Mouse (Mus musculus): ENCODE measurements around the gene Adtrp. TPM values are rescaled to one million over a fixed set of nuclear protein-coding genes. Genes with fewer than 3 reads are reported as not detected.
A peak's percentile ranks its signal among the peaks of the same experiment; 100 is the strongest.

Gene Adtrp
- polyA plus RNA-seq, 1 experiment from 2014 or later, result 3.0 TPM

GRCm38 (mm10) chr13:41846516-41846915, 968 bp downstream of the Adtrp start:
- Histone ChIP-seq H3K9ac (ENCODE audit: low read depth, low read length) (no peak overlapping the region), H3K9me3 (replicated peaks; ENCODE audit: control insufficient read depth, low read length) (no peaks in the 10 kb centered on the region), H3K27ac (ENCODE audit: low read length) (no peak overlapping the region), H3K4me2 (ENCODE audit: low read depth, low read length) (no peak overlapping the region), H3K36me3 (ENCODE audit: control insufficient read depth, insufficient read depth) (no peaks in the 10 kb centered on the region), H3K27me3 (ENCODE audit: control insufficient read depth, insufficient read depth, low read depth, low read length) (no peaks in the 10 kb centered on the region), H3K4me1 (ENCODE audit: control insufficient read depth, low read depth, low read length) (no peaks in the 10 kb centered on the region), H3K4me3 (ENCODE audit: low read depth, low read length) (no peak overlapping the region)
- no peak for ATAC-seq (ENCODE audit: low read depth)
- 58% methylated on average over 5 of the region's 5 CpGs for WGBS (ENCODE audit: insufficient replicate concordance)

DNA sequence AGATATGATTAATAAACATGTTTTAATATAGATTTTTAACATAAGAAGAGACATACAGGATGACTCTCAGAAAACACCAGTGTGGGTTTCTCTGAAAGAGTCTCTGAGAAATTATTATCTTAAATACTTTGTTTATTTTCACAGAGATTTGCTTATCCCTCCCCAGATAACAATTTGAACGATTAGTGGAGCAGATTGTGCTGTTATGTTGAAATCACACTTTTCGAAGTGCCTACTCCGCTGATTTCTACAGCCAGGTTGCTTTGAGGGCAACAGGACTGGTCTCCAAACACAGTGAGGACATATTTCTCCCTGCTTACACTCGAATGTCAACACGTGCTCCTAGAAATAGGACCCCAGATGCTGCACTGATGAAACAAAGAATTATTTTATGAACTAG, 2.5 kb downstream of the Adtrp start:
- Histone ChIP-seq H3K9ac (ENCODE audit: low read depth, low read length) (no peak overlapping the region), H3K4me1 (ENCODE audit: control insufficient read depth, low read depth, low read length) (no peaks in the 10 kb centered on the region), H3K27me3 (ENCODE audit: control insufficient read depth, insufficient read depth, low read depth, low read length) (no peaks in the 10 kb centered on the region), H3K9me3 (replicated peaks; ENCODE audit: control insufficient read depth, low read length) (no peaks in the 10 kb centered on the region), H3K4me3 (ENCODE audit: low read depth, low read length) (no peak overlapping the region), H3K4me2 (ENCODE audit: low read depth, low read length) (no peak overlapping the region), H3K36me3 (ENCODE audit: control insufficient read depth, insufficient read depth) (no peaks in the 10 kb centered on the region), H3K27ac (ENCODE audit: low read length) (no peak overlapping the region)
- ATAC-seq (ENCODE audit: low read depth), result no peak
- 58% methylated on average over 5 of the region's 5 CpGs for WGBS (ENCODE audit: insufficient replicate concordance)

GRCm38 (mm10) chr13:41844071-41844470, 3.4 kb downstream of the Adtrp start:
- Histone ChIP-seq H3K4me1 (ENCODE audit: control insufficient read depth, low read depth, low read length) (no peaks in the 10 kb centered on the region), H3K27ac (ENCODE audit: low read length) (no peak overlapping the region), H3K9me3 (replicated peaks; ENCODE audit: control insufficient read depth, low read length) (no peaks in the 10 kb centered on the region), H3K36me3 (ENCODE audit: control insufficient read depth, insufficient read depth) (no peaks in the 10 kb centered on the region), H3K27me3 (ENCODE audit: control insufficient read depth, insufficient read depth, low read depth, low read length) (no peaks in the 10 kb centered on the region), H3K9ac (ENCODE audit: low read depth, low read length) (no peak overlapping the region), H3K4me3 (ENCODE audit: low read depth, low read length) (no peak overlapping the region), H3K4me2 (ENCODE audit: low read depth, low read length) (no peak overlapping the region)
- ATAC-seq (ENCODE audit: low read depth), result no peak
- WGBS (ENCODE audit: insufficient replicate concordance), result 57% methylated on average over 4 of the region's 4 CpGs

DNA sequence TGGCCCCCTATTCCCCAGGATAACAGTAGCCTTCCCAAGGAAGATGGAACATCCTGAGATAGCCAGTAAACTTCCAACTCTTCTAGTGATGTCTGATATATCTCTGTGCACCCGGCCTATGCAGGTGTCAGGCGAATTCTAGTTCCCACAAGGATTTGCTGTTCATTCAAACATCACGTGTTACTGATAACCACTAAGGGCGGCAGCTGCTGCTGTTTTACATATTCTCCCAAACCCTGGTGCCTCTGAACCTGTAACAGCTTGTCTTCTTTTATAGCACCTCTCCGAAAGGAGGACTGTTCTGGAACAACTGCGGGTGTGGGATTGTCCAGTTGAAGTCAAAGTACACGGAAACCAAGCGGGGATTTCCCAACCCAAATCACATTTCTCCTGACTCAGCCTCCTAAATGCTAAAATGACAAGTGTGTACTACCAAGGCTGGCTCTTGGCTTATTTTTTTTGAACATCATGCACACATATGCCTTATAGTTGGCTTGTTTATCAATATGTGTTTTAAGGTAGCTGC, 13.8 kb downstream of the Adtrp start:
- H3K36me3 ChIP-seq (ENCODE audit: control insufficient read depth, insufficient read depth), result no peaks in the 10 kb centered on the region
- H3K27ac ChIP-seq (ENCODE audit: low read length), result no peak overlapping the region
- no peaks in the 10 kb centered on the region for H3K27me3 ChIP-seq (ENCODE audit: control insufficient read depth, insufficient read depth, low read depth, low read length)
- H3K9ac ChIP-seq (ENCODE audit: low read depth, low read length), result no peak overlapping the region
- H3K4me1 ChIP-seq (ENCODE audit: control insufficient read depth, low read depth, low read length), result no peaks in the 10 kb centered on the region; the same call in 1 of the 2 replicates
- 74% methylated on average over 8 of the region's 8 CpGs for WGBS (ENCODE audit: insufficient replicate concordance)
- no peak overlapping the region for H3K4me2 ChIP-seq (ENCODE audit: low read depth, low read length)
- H3K4me3 ChIP-seq (ENCODE audit: low read depth, low read length), result no peak overlapping the region
- no peak for ATAC-seq (ENCODE audit: low read depth)
- no peaks in the 10 kb centered on the region for H3K9me3 ChIP-seq (replicated peaks; ENCODE audit: control insufficient read depth, low read length)

DNA sequence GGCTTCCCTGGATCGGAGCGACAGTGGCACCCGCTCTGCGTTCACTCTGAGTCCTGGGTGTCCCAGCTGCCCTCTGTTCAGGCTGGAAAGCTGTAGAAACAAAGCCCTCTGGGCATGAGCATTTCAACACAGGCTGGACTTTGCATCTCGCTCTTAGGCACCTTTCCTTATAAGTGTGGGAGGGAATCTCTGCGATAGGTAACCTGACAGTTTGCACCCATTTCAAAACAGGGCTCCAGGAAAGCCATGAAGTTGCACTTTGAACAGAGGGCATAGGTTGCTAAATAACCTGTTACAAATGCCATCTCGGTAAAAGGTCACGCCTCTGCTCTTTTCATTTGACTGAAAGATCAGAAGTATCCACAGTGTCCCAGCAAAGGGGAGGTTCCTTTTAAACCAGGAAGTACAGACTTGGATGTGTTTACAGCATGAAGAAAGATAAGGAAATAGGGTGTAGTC, 19.2 kb downstream of the Adtrp start:
- no peak overlapping the region for H3K9ac ChIP-seq (ENCODE audit: low read depth, low read length)
- peak; percentile 72 for ATAC-seq (ENCODE audit: low read depth)
- H3K4me2 ChIP-seq (ENCODE audit: low read depth, low read length), result no peak overlapping the region
- H3K4me3 ChIP-seq (ENCODE audit: low read depth, low read length), result no peak overlapping the region
- no peaks in the 10 kb centered on the region for H3K27me3 ChIP-seq (ENCODE audit: control insufficient read depth, insufficient read depth, low read depth, low read length)
- no peaks in the 10 kb centered on the region for H3K36me3 ChIP-seq (ENCODE audit: control insufficient read depth, insufficient read depth)
- no peak overlapping the region for H3K27ac ChIP-seq (ENCODE audit: low read length)
- WGBS (ENCODE audit: insufficient replicate concordance), result 71% methylated on average over 8 of the region's 8 CpGs
- no peaks in the 10 kb centered on the region; the same call in 1 of the 2 replicates for H3K4me1 ChIP-seq (ENCODE audit: control insufficient read depth, low read depth, low read length)
- no peaks in the 10 kb centered on the region for H3K9me3 ChIP-seq (replicated peaks; ENCODE audit: control insufficient read depth, low read length)

GRCm38 (mm10) chr13:41827581-41827980, 19.9 kb downstream of the Adtrp start:
- H3K9ac ChIP-seq (ENCODE audit: low read depth, low read length), result no peak overlapping the region
- no peak overlapping the region for H3K27ac ChIP-seq (ENCODE audit: low read length)
- H3K27me3 ChIP-seq (ENCODE audit: control insufficient read depth, insufficient read depth, low read depth, low read length), result no peaks in the 10 kb centered on the region
- no peak overlapping the region for H3K4me2 ChIP-seq (ENCODE audit: low read depth, low read length)
- no peaks in the 10 kb centered on the region for H3K9me3 ChIP-seq (replicated peaks; ENCODE audit: control insufficient read depth, low read length)
- no peaks in the 10 kb centered on the region; the same call in 1 of the 2 replicates for H3K4me1 ChIP-seq (ENCODE audit: control insufficient read depth, low read depth, low read length)
- H3K4me3 ChIP-seq (ENCODE audit: low read depth, low read length), result no peak overlapping the region
- 68% methylated on average over 5 of the region's 5 CpGs for WGBS (ENCODE audit: insufficient replicate concordance)
- ATAC-seq (ENCODE audit: low read depth), result no peak
- no peaks in the 10 kb centered on the region for H3K36me3 ChIP-seq (ENCODE audit: control insufficient read depth, insufficient read depth)

GRCm38 (mm10) chr13:41825379-41825966, 22.0 kb downstream of the Adtrp start:
- no peak overlapping the region for H3K4me2 ChIP-seq (ENCODE audit: low read depth, low read length)
- WGBS (ENCODE audit: insufficient replicate concordance), result 24% methylated on average over 11 of the region's 11 CpGs

DNA sequence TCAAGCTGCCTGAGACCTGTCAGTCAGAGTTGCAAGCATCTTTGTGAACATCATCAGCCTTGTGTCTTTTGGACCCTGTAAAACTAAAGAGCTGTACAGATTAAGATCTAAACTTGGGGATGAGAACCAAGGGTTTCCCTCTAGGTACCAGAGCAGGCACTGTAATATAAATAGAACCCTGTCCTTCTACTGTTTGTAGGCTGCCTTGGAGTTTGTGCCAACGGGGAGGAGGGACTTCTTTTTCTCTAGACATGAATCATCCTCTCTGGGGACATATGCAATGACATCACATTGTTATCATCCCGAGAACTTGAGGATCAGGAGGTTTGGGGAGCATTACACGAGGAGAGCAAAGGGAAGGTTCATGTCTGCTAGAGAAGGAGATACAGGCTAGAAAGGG, 24.4 kb downstream of the Adtrp start:
- Histone ChIP-seq H3K27me3 (ENCODE audit: control insufficient read depth, insufficient read depth, low read depth, low read length) (no peaks in the 10 kb centered on the region), H3K4me3 (ENCODE audit: low read depth, low read length) (no peak overlapping the region), H3K27ac (ENCODE audit: low read length) (no peak overlapping the region), H3K4me2 (ENCODE audit: low read depth, low read length) (no peak overlapping the region), H3K4me1 (ENCODE audit: control insufficient read depth, low read depth, low read length) (no peaks in the 10 kb centered on the region), H3K9me3 (replicated peaks; ENCODE audit: control insufficient read depth, low read length) (no peaks in the 10 kb centered on the region), H3K9ac (ENCODE audit: low read depth, low read length) (no peak overlapping the region), H3K36me3 (ENCODE audit: control insufficient read depth, insufficient read depth) (no peaks in the 10 kb centered on the region)
- 45% methylated on average over 3 of the region's 3 CpGs for WGBS (ENCODE audit: insufficient replicate concordance)
- ATAC-seq (ENCODE audit: low read depth), result no peak

More at GRCm38 (mm10) chr13:41825379-41825966, 22.0 kb downstream of the Adtrp start:
- H3K27me3 ChIP-seq (ENCODE audit: control insufficient read depth, insufficient read depth, low read depth, low read length), result no peaks in the 10 kb centered on the region
- no peak overlapping the region for H3K4me3 ChIP-seq (ENCODE audit: low read depth, low read length)
- ATAC-seq (ENCODE audit: low read depth), result no peak
- H3K4me1 ChIP-seq (ENCODE audit: control insufficient read depth, low read depth, low read length), result no peaks in the 10 kb centered on the region; the same call in 1 of the 2 replicates
- H3K36me3 ChIP-seq (ENCODE audit: control insufficient read depth, insufficient read depth), result no peaks in the 10 kb centered on the region
- no peak overlapping the region for H3K9ac ChIP-seq (ENCODE audit: low read depth, low read length)
- no peak overlapping the region for H3K27ac ChIP-seq (ENCODE audit: low read length)
- no peaks in the 10 kb centered on the region for H3K9me3 ChIP-seq (replicated peaks; ENCODE audit: control insufficient read depth, low read length)

DNA sequence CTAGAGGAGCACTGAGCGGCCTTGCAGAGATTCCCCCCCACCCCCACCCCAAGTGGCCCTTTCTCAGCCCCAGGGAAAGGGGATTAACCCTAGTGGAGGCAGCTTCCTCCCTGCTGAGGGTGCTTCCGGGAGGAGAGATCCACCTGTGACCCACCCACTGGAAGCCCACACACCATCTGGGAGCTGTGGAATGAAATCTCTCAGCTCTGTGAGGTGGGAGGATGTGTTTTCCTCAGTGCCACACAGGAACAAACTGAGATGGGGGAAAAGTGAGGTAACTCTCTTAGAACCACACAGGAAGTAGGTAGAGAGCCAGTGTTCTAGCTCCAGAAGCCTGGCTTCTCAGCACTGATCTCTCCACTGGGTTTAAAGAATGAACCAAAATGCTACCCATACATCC, 24.9 kb downstream of the Adtrp start:
- H3K9ac ChIP-seq (ENCODE audit: low read depth, low read length), result no peak overlapping the region
- no peak for ATAC-seq (ENCODE audit: low read depth)
- no peaks in the 10 kb centered on the region for H3K36me3 ChIP-seq (ENCODE audit: control insufficient read depth, insufficient read depth)
- H3K9me3 ChIP-seq (replicated peaks; ENCODE audit: control insufficient read depth, low read length), result no peaks in the 10 kb centered on the region
- no peak overlapping the region for H3K27ac ChIP-seq (ENCODE audit: low read length)
- no peaks in the 10 kb centered on the region for H3K4me1 ChIP-seq (ENCODE audit: control insufficient read depth, low read depth, low read length)
- H3K4me3 ChIP-seq (ENCODE audit: low read depth, low read length), result no peak overlapping the region
- H3K27me3 ChIP-seq (ENCODE audit: control insufficient read depth, insufficient read depth, low read depth, low read length), result no peaks in the 10 kb centered on the region
- no peak overlapping the region for H3K4me2 ChIP-seq (ENCODE audit: low read depth, low read length)
- 45% methylated on average over 2 of the region's 2 CpGs for WGBS (ENCODE audit: insufficient replicate concordance)

Measured in liver, embryonic 16.5 days (tissue).